Mouse (Mus musculus) small intestine, adult 2 months (tissue): ENCODE results near the gene Ghrl. TPM values are rescaled to one million over a fixed set of nuclear protein-coding genes. Genes with fewer than 3 reads are reported as not detected.
"Not testable (repeated sequence)": the region's sequence is repeated elsewhere in the genome, so short reads cannot be mapped to it uniquely, and the experiment has no call there.

Experiments used
- H3K27ac ChIP-seq: fragments of 200-500 bp; 2 replicates; pipeline ENCODE4 v1.5.1; 2012; ENCODE audit warnings: low read depth, low read length, control low read depth, inconsistent platforms; ENCODE audit not compliant: insufficient read depth
- H3K27me3 ChIP-seq: fragments of 200-500 bp; 2 replicates; pipeline ENCODE4 v1.6.1; 2012; ENCODE audit warnings: mild to moderate bottlenecking, moderate library complexity, low read length, inconsistent platforms; ENCODE audit not compliant: control insufficient read depth, insufficient read depth
- H3K36me3 ChIP-seq: fragments of 200-500 bp; 2 replicates; pipeline ENCODE4 v1.6.1; 2012; ENCODE audit warnings: mild to moderate bottlenecking, low read length, control low read depth, inconsistent platforms; ENCODE audit not compliant: control insufficient read depth, insufficient read depth
- H3K4me1 ChIP-seq: fragments of 200-500 bp; 2 replicates; pipeline ENCODE4 v1.6.1; 2012; ENCODE audit warnings: low read length, inconsistent platforms, mixed read lengths; ENCODE audit not compliant: control insufficient read depth, insufficient read depth, insufficient read length
- H3K4me3 ChIP-seq: fragments of 200-500 bp; 2 replicates; pipeline ENCODE4 v1.5.1; 2012; ENCODE audit warnings: low read depth, mild to moderate bottlenecking, control low read depth, inconsistent platforms, low read length, moderate library complexity
- CTCF ChIP-seq: fragments of 200-500 bp; IDR thresholded peaks from 2 replicates; pipeline ENCODE4 v1.5.1; 2012; ENCODE audit warnings: low read depth, mild to moderate bottlenecking, control low read depth, inconsistent platforms, low read length, moderate library complexity, mixed read lengths; ENCODE audit not compliant: insufficient replicate concordance, insufficient read length; ENCODE audit errors: extremely low read depth
- POLR2A ChIP-seq: fragments of 200-500 bp; IDR thresholded peaks from 2 replicates; pipeline ENCODE4 v1.6.1; 2012; ENCODE audit warnings: low read depth, mild to moderate bottlenecking, control low read depth, inconsistent platforms, low read length, moderate library complexity
- WGBS: fragments of 180-500 bp; shearing (Covaris S2); methylation state at CpG from one replicate; pipeline ENCODE4 v1.1.7; 2018; 5-methylcytosine and 5-hydroxymethylcytosine counted together
- polyA plus RNA-seq: library from polyadenylated mRNA; depleted of rRNA; stranded (reverse); fragments of >200 nt; gene quantifications from 2 replicates; pipeline ENCODE4 v1.2.3, GENCODE M21; 2012

Gene Ghrl
- polyA plus RNA-seq, 1 experiment: 14.0 TPM

DNA sequence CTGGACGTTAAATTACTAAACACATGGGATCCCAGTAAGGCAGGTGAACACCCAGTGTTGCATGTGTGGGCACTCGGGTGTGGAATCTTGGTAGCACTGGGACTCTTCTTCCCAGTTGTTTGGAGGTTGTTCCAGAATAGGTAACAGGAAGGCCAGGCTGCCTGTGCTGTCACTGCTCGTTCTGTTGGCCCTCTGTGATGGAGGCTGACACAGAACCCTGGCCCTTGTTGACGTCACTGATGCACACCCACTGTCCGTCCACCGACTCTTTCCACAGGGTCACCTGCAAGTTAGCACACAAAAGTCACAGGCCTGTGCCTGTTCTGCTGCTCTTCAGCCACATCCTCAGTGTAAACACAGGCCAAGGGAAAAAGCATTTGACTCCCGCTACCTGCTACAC is 8.5 kb upstream of the Ghrl start:
- H3K36me3 ChIP-seq: peaks cover 77% of the 10 kb centered on the region
- 89% methylated on average over 7 of the region's 7 CpGs for WGBS
- no peak for TF ChIP-seq CTCF
- no peak for TF ChIP-seq POLR2A
- H3K27me3 ChIP-seq: no peaks in the 10 kb centered on the region
- H3K4me3 ChIP-seq: no peak overlapping the region
- H3K27ac ChIP-seq: no peak overlapping the region
- H3K4me1 ChIP-seq: no peaks in the 10 kb centered on the region

GRCm38 (mm10) chr6:113721061-113721460 is 1.4 kb upstream of the Ghrl start:
- Histone ChIP-seq H3K4me1 (peaks cover 3% of the 10 kb centered on the region; the same call in 1 of the 2 replicates), H3K4me3 (no peak overlapping the region), H3K27ac (no peak overlapping the region), H3K36me3 (peaks cover 36% of the 10 kb centered on the region), H3K27me3 (no peaks in the 10 kb centered on the region)
- TF ChIP-seq POLR2A (no peak), CTCF (no peak)
- 54% methylated on average over 4 of the region's 4 CpGs for WGBS

DNA sequence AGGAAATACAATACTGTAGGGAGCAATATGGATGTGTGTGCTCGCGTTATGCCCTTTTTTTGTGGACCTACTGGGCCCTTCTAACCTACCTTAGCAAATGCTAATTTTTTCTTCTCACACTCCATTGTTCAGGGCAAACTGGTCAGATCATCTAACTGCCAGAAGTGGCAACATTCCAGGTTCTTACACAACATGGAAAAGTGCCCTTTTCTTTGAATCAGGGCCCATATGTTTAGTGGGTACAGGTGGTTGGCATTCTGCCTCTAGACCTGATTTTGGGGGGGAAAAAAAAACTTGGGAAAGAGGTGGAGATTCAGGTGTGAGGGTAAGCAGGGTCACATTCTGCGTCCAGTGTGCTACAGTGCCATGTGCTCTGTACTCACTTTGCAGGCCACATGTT is 2.1 kb downstream of the Ghrl start:
- no peak overlapping the region for H3K4me3 ChIP-seq
- no peak for TF ChIP-seq CTCF
- TF ChIP-seq POLR2A: no peak
- peaks cover 12% of the 10 kb centered on the region; the same call in 1 of the 2 replicates for H3K4me1 ChIP-seq
- H3K36me3 ChIP-seq: peaks cover 37% of the 10 kb centered on the region
- H3K27ac ChIP-seq: no peak overlapping the region
- WGBS: 92% methylated on average over 3 of the region's 3 CpGs
- H3K27me3 ChIP-seq: no peaks in the 10 kb centered on the region

DNA sequence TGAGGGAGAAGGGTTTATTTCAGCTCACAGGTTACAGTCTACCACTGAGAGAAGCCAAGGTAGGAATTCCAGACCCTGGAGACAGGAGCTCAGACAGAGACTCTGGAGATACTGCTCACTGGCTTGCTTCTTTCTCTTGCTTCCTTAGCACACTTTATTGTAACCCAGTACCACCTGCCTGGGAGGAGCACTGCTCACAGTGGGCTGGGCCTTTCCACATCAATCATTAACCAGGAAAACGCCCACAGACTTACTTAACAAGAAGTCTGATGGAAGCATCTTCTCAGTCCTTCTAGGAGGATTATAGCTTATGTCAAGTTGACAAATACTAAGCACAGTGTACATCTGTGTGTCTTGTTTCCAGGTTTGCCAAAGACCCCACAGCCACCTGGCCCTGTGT is 4.9 kb downstream of the Ghrl start:
- Histone ChIP-seq H3K27me3 (no peaks in the 10 kb centered on the region), H3K4me3 (no peak overlapping the region), H3K36me3 (peaks cover 51% of the 10 kb centered on the region), H3K27ac (peak overlapping the region; percentile 28), H3K4me1 (peaks cover 15% of the 10 kb centered on the region; the same call in 1 of the 2 replicates)
- WGBS: 29% methylated on average over 1 of the region's 1 CpGs
- no peak for TF ChIP-seq CTCF
- TF ChIP-seq POLR2A: no peak

DNA sequence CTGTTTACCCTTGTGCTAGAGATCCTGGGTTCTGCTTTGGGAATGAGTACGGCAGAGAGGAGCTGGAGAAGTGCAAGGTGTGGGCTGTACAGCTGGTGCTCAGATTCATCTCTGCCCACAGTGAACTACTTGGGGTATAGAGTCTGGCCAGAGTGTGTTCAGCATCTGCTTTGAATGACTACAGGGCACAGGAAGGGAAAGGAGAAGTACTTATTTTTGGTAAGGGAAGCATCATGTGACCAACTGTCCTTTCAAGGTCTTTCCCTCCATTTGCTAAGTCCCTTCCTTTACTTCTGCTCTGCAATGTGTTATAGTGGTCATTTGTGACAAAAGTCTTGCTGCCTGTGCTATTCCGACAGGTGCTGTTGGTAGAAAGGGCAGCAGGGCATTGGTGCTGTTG is 5.4 kb downstream of the Ghrl start:
- Histone ChIP-seq H3K27me3 (no peaks in the 10 kb centered on the region), H3K27ac (peak overlapping the region; percentile 28), H3K36me3 (peaks cover 57% of the 10 kb centered on the region), H3K4me3 (no peak overlapping the region), H3K4me1 (peaks cover 15% of the 10 kb centered on the region; the same call in 1 of the 2 replicates)
- WGBS: 70% methylated on average over 2 of the region's 2 CpGs
- no peak for TF ChIP-seq CTCF
- no peak for TF ChIP-seq POLR2A

GRCm38 (mm10) chr6:113713389-113713788 is 6.3 kb downstream of the Ghrl start:
- Histone ChIP-seq H3K36me3 (peaks cover 60% of the 10 kb centered on the region), H3K4me1 (peaks cover 15% of the 10 kb centered on the region; the same call in 1 of the 2 replicates)
- not testable (repeated sequence) for H3K4me3 ChIP-seq, H3K27ac ChIP-seq, H3K27me3 ChIP-seq
- whole genome bisulfite sequencing: 81% methylated on average over 5 of the region's 5 CpGs

GRCm38 (mm10) chr6:113712718-113713117 is 7.0 kb downstream of the Ghrl start:
- Histone ChIP-seq H3K36me3 (peaks cover 67% of the 10 kb centered on the region), H3K27ac (peak overlapping the region; percentile 75), H3K4me3 (no peak overlapping the region), H3K27me3 (no peaks in the 10 kb centered on the region), H3K4me1 (peaks cover 15% of the 10 kb centered on the region; the same call in 1 of the 2 replicates)
- WGBS: 41% methylated on average over 3 of the region's 3 CpGs
- TF ChIP-seq CTCF: no peak
- TF ChIP-seq POLR2A: no peak
